Mouse (Mus musculus): ENCODE data around the gene Epb41l4b. TPM values are rescaled to one million over a fixed set of nuclear protein-coding genes. Genes with fewer than 3 reads are reported as not detected.

The Epb41l4b gene
- total and polyA plus RNA-seq, 3 experiments: 0.93 to 4.9 (median 2.0) TPM

DNA sequence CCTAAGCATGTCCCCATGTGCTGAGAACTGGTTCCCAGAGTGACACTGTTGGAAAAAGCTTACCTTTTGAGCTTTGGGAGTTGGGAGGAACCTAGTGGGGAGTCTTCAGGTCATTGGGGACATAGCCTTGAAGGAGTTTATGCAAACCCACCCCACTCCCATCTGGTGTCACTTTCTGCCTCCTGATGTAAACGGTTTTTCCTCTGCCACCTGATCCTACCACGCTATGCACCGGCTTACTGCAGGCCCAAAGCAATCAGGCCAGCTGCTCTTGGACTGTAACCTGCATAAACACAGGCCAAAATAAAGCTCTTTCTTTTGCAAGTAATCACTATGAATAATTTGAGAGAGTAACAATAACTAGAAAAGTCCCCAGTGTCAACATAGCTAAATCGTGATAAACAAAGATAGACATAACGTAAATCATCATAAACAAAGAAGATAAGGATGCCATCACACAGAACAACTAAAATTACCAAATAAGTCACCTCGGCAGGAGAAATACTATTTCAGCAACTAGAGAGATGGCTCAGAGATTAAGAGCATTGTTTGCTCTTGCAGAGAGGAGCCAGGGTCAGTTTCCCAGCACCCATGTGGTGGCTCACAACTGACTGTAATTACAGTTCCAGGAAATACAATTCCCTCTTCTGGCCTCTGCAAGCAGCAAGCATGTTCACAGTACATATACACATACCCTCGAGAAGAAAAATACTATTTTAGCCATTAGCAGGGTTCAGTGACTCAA, 29.6 kb downstream of the Epb41l4b start:
- in situ Hi-C loops (cut with MboI; ENCODE audit: low pct_ligation_motif_present, low pct_unique_long_range_greater_than_20kb, low sequenced_read_pairs): loop anchor here (10.0 kb wide), 1 partner anchor 49 kb away; no protein-coding TSS in a partner anchor
- no peak overlapping the region for H3K4me3 ChIP-seq (replicated peaks in 1 of 3; ENCODE audit: low read depth in 2 of 3, low read length in 2 of 3, poor library complexity in 1 of 3)
- dilution Hi-C loops (cut with MboI; ENCODE audit: extremely low pct_ligation_motif_present, extremely low pct_unique_long_range_greater_than_20kb, low sequenced_read_pairs): no loop called here
- no peak overlapping the region for H3K9ac ChIP-seq (ENCODE audit: insufficient read depth, low read depth)
- no peak for DNase-seq (ENCODE audit: extremely low read depth)
- H3K9me3 ChIP-seq (replicated peaks; ENCODE audit: low read length): no peaks in the 10 kb centered on the region
- H3K27ac ChIP-seq (ENCODE audit: insufficient read depth, low read depth): no peak overlapping the region
- H3K79me2 ChIP-seq (replicated peaks; ENCODE audit: control insufficient read depth, extremely low read depth, insufficient read depth, poor library complexity, severe bottlenecking): no peaks in the 10 kb centered on the region
- H3K36me3 ChIP-seq (replicated peaks in 1 of 2; ENCODE audit: control insufficient read depth in 1 of 2, insufficient read depth in 1 of 2, low read length in 1 of 2): no peaks in the 10 kb centered on the region
- no peaks in the 10 kb centered on the region for H3K27me3 ChIP-seq (replicated peaks)
- TF ChIP-seq SIN3A (IDR thresholded peaks at IDR 0.05; ENCODE audit: low read length) (no peak), MAFK (IDR thresholded peaks at IDR 0.05; ENCODE audit: insufficient replicate concordance, low read length) (no peak), RAD21 (IDR thresholded peaks at IDR 0.05; ENCODE audit: low read depth, low read length) (no peak), MAZ (IDR thresholded peaks at IDR 0.05; ENCODE audit: low read depth, low read length) (no peak), E2F4 (IDR thresholded peaks at IDR 0.05; ENCODE audit: insufficient replicate concordance, low read depth, low read length) (no peak), UBTF (IDR thresholded peaks at IDR 0.05; ENCODE audit: low read depth, low read length) (no peak), NELFE (IDR thresholded peaks at IDR 0.05; ENCODE audit: low read depth, low read length) (no peak), EP300 (IDR thresholded peaks at IDR 0.05; ENCODE audit: low read length) (no peak), MXI1 (IDR thresholded peaks at IDR 0.05; ENCODE audit: low read depth, low read length) (no peak), ZMIZ1 (IDR thresholded peaks at IDR 0.05; ENCODE audit: low read depth, low read length) (no peak), MAX (IDR thresholded peaks at IDR 0.05; ENCODE audit: low read length) (no peak), CHD2 (IDR thresholded peaks at IDR 0.05; ENCODE audit: low read length) (no peak), MEF2A (IDR thresholded peaks at IDR 0.05; ENCODE audit: borderline replicate concordance, low read depth, low read length) (no peak), ZKSCAN1 (IDR thresholded peaks at IDR 0.05; ENCODE audit: borderline replicate concordance, low read depth, low read length) (no peak)
- no peak overlapping the region for H3K4me2 ChIP-seq (ENCODE audit: insufficient read depth, low read depth, poor library complexity, severe bottlenecking)
- H3K4me1 ChIP-seq (ENCODE audit: control insufficient read depth in 1 of 2, insufficient read depth in 2 of 2): peaks cover 2 to 23% of the 10 kb centered on the region in 2 experiments; a peak in 2 of 4 replicates

DNA sequence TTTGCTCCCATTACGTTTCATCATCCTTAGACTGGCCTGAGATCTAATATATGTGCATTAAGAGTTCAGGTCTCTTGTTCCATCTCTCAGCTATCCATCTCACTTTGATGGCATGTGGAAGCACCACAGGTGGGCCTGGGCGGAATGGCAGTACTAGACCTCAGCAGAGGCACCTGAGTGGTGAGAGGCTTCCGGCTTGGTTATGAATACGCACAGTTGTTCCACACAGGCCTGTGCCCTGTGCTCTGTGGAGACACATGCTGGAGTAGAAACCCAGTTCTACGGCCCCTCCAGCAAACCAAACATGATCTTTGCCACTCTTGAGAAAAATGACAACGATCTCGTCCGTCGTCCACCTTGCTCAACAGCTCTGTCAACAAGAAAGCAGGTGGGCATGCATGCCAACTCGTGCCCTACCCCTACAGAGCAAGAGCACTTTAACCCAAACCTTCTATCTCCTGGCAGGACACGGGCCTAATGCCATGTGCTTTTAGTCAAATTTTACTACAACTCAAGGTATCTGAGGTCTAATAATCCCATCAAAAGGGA, 31.2 kb downstream of the Epb41l4b start:
- no peaks in the 10 kb centered on the region for H3K36me3 ChIP-seq (replicated peaks in 1 of 2; ENCODE audit: control insufficient read depth in 1 of 2, insufficient read depth in 1 of 2, low read length in 1 of 2)
- H3K4me2 ChIP-seq (ENCODE audit: insufficient read depth, low read depth, poor library complexity, severe bottlenecking): no peak overlapping the region
- no peaks in the 10 kb centered on the region for H3K9me3 ChIP-seq (replicated peaks; ENCODE audit: low read length)
- in situ Hi-C loops (cut with MboI; ENCODE audit: low pct_ligation_motif_present, low pct_unique_long_range_greater_than_20kb, low sequenced_read_pairs): loop anchor here (10.0 kb wide), 1 partner anchor 47 kb away; no protein-coding TSS in a partner anchor
- DNase-seq (ENCODE audit: extremely low read depth): no peak
- no peaks in the 10 kb centered on the region for H3K79me2 ChIP-seq (replicated peaks; ENCODE audit: control insufficient read depth, extremely low read depth, insufficient read depth, poor library complexity, severe bottlenecking)
- no peak overlapping the region for H3K27ac ChIP-seq (ENCODE audit: insufficient read depth, low read depth)
- H3K27me3 ChIP-seq (replicated peaks): no peaks in the 10 kb centered on the region
- no peak overlapping the region for H3K4me3 ChIP-seq (replicated peaks in 1 of 3; ENCODE audit: low read depth in 2 of 3, low read length in 2 of 3, poor library complexity in 1 of 3)
- dilution Hi-C loops (cut with MboI; ENCODE audit: extremely low pct_ligation_motif_present, extremely low pct_unique_long_range_greater_than_20kb, low sequenced_read_pairs): no loop called here
- no peak overlapping the region for H3K9ac ChIP-seq (ENCODE audit: insufficient read depth, low read depth)
- no peak for TF ChIP-seq PAX5 (IDR thresholded peaks at IDR 0.05; ENCODE audit: low read length)
- H3K4me1 ChIP-seq (ENCODE audit: control insufficient read depth in 1 of 2, insufficient read depth in 2 of 2): peaks cover 2 to 23% of the 10 kb centered on the region in 2 experiments; a peak in 2 of 4 replicates

Measured in CH12.LX (cell line).